Mouse (Mus musculus) G1E (cell line): ENCODE results near the gene Med13l. TPM values are rescaled to one million over a fixed set of nuclear protein-coding genes. Genes with fewer than 3 reads are reported as not detected.

ENCODE experiments used
- ATAC-seq: 2 replicates; pipeline ENCODE4 v1.8.0; 2016; ENCODE audit warnings: mild to moderate bottlenecking; ENCODE audit not compliant: insufficient number of reproducible peaks, poor library complexity, low FRiP score, severe bottlenecking; ENCODE audit errors: extremely low read depth
- DNase-seq: peaks from one replicate; pipeline ENCODE4 v3.0.0; 2012; ENCODE audit warnings: low spot score
- H3K27me3 ChIP-seq: 2 replicates; pipeline ENCODE4 v1.6.1; 2012; ENCODE audit warnings: mild to moderate bottlenecking, low read length, inconsistent platforms; ENCODE audit not compliant: insufficient read depth
- H3K36me3 ChIP-seq: replicated peaks from 2 replicates; pipeline ENCODE3; 2012; ENCODE audit warnings: mild to moderate bottlenecking, inconsistent platforms
- H3K4me1 ChIP-seq: 2 replicates; pipeline ENCODE4 v1.6.1; 2012; ENCODE audit warnings: low read depth, low read length, inconsistent platforms, mixed read lengths; ENCODE audit not compliant: insufficient read depth
- H3K4me3 ChIP-seq: 2 replicates; pipeline ENCODE4 v1.5.1; 2012; ENCODE audit warnings: low read depth, mild to moderate bottlenecking, inconsistent platforms, low read length, moderate library complexity, mixed read lengths
- H3K9me3 ChIP-seq: replicated peaks from 2 replicates; pipeline ENCODE4 v1.6.1; 2012; ENCODE audit warnings: inconsistent platforms
- CTCF ChIP-seq: IDR thresholded peaks from 2 replicates; pipeline ENCODE4 v1.5.1; 2012; ENCODE audit warnings: low read depth, low read length, inconsistent platforms, mixed read lengths
- GATA1 ChIP-seq: IDR thresholded peaks from 2 replicates; pipeline ENCODE4 v1.6.1; 2012; ENCODE audit warnings: borderline replicate concordance, low read length, inconsistent platforms, mixed read lengths
- GATA2 ChIP-seq: IDR thresholded peaks from 2 replicates; pipeline ENCODE4 v1.6.1; 2012; ENCODE audit warnings: low read depth, low read length, inconsistent platforms, borderline replicate concordance
- POLR2AphosphoS5 ChIP-seq: IDR thresholded peaks from 2 replicates; pipeline ENCODE4 v1.6.1; 2012; ENCODE audit warnings: low read depth, low read length, inconsistent platforms; ENCODE audit not compliant: insufficient replicate concordance
- TAL1 ChIP-seq: conservative IDR thresholded peaks from 2 replicates; pipeline ENCODE4 v1.6.1; 2012; ENCODE audit warnings: low read depth, low read length, inconsistent platforms, mixed read lengths
- polyA plus RNA-seq: library from polyadenylated mRNA; stranded (reverse); fragments of >175 nt; gene quantifications from 2 replicates; pipeline ENCODE4 v1.2.3, GENCODE M21; 2012
- total RNA-seq, 2 experiments: library from RNA; stranded (forward) in 1 of 2; stranded (reverse) in 1 of 2; fragments of 200-1000 nt in 1 of 2; fragments of >200 nt in 1 of 2; fragmentation: Nextera tagmentation in 1 of 2; gene quantifications; 2 replicates each; pipeline ENCODE4 v1.2.3; 2014 to 2017

Med13l gene
- total and polyA plus RNA-seq, 3 experiments, result 16.8 to 91.7 (median 17.9) TPM

DNA sequence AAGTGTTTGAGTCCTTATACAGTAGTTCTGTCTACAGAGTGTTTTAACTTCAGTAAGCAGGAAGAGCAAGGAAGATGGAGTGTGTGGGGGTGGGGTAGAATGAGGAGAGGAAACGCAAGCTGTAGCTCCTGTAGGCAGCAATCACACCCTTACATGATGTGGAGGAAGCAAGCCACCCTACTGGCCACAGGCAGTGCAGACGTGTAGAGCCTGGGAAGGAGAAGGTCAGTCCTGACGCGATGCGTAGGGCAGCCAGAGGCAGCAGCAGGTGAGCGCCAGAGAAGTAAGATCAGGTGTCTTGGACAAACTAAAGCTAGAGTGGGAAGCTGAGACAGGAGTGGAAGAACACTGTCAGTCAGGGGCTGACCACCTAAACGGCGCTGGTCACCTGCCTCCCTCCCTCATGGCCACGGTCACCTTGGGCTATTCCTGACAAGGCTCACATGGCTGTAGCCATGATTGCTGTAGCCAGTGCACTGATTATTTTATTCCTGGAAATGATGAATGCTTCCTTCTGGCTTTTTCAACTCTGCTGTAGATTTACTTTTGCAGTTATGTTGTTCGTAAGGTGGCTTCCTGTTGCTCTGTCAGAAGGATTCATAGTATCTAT lies 84.8 kb downstream of the Med13l start:
- Histone ChIP-seq H3K27me3 (no peaks in the 10 kb centered on the region), H3K36me3 (peaks cover 23% of the 10 kb centered on the region), H3K4me1 (peaks cover 58% of the 10 kb centered on the region), H3K4me3 (no peak overlapping the region), H3K9me3 (no peaks in the 10 kb centered on the region)
- DNase-seq (no peak), ATAC-seq (no peak)
- no peak for TF ChIP-seq GATA1
- no peak for TF ChIP-seq CTCF
- TF ChIP-seq POLR2AphosphoS5, result no peak
- no peak for TF ChIP-seq TAL1
- no peak for TF ChIP-seq GATA2

DNA sequence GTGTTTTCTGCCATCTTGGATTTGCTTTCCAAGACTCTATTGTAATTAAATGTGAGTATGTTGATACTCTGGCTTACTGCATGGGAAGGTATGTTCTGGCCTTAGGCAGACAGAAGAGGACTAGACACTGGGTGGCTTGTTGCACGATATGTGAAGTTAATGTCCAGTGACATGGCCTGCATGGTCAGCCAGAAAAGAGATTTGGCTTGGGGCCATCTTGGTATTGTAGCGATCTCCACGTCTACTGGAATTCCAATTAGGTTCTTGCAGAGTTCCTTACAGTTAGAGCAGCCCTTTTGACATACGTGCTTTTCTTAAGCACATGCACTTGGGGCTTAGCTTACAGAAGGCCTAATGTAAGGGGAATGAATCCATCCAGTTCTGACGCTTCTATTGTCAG lies 86.4 kb downstream of the Med13l start:
- Histone ChIP-seq H3K4me1 (peaks cover 63% of the 10 kb centered on the region), H3K4me3 (no peak overlapping the region)
- ATAC-seq, result no peak

GRCm38 (mm10) chr5:118647384-118647783 lies 86.9 kb downstream of the Med13l start:
- peaks cover 64% of the 10 kb centered on the region for H3K4me1 ChIP-seq
- ATAC-seq (peak; percentile 42; the same call in 1 of the 2 replicates), DNase-seq (no peak)
- H3K36me3 ChIP-seq, result peaks cover 31% of the 10 kb centered on the region
- TF ChIP-seq CTCF, result no peak
- no peak for TF ChIP-seq TAL1
- no peaks in the 10 kb centered on the region for H3K9me3 ChIP-seq
- no peak overlapping the region for H3K4me3 ChIP-seq
- no peaks in the 10 kb centered on the region for H3K27me3 ChIP-seq

More for the DNA sequence above, 86.4 kb downstream of the Med13l start:
- no peaks in the 10 kb centered on the region for H3K9me3 ChIP-seq
- no peak for DNase-seq
- H3K36me3 ChIP-seq, result peaks cover 29% of the 10 kb centered on the region
- no peaks in the 10 kb centered on the region for H3K27me3 ChIP-seq
- TF ChIP-seq GATA2, result no peak
- TF ChIP-seq CTCF, result no peak
- no peak for TF ChIP-seq GATA1
- no peak for TF ChIP-seq TAL1
- TF ChIP-seq POLR2AphosphoS5, result no peak

DNA sequence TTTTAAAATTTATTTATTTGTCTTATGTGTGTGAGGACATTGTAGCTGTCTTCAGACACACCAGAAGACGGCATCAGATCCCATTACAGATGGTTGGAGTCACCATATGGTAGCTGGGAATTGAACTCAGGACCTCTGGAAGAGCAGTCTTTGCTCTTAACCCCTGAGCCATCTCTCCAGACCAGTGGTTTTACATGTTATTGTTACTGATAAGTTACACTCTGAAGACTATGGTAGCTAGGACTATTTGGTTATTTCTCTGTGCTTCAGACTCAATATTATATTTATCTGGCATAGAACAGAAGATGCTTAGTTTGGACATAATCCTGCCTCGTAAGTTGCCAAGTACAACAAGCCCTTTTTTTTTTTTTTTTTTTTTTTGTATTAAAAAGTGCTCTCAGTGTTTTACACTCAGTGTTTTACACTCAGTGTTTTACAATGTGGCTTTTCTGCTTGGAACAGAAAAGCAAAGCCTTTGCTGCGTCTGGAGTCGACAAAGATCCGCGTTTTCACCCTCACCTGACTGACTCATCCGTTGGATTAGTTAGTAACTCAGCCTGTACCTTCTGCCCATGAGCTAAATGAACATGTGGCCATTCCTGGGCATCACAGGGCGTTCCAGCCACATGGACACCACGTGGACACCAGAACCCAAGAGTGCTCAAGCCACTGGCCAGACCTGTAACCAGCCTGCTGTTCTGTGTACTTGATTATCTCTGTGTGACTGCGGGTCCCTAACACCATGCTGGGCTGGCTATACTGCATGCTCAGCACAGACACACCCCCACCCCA lies 88.9 kb downstream of the Med13l start:
- Histone ChIP-seq H3K4me1 (peaks cover 58% of the 10 kb centered on the region), H3K36me3 (peaks cover 39% of the 10 kb centered on the region), H3K4me3 (no peak overlapping the region), H3K9me3 (no peaks in the 10 kb centered on the region), H3K27me3 (no peaks in the 10 kb centered on the region)
- no peak for ATAC-seq
- no peak for DNase-seq
- no peak for TF ChIP-seq TAL1

DNA sequence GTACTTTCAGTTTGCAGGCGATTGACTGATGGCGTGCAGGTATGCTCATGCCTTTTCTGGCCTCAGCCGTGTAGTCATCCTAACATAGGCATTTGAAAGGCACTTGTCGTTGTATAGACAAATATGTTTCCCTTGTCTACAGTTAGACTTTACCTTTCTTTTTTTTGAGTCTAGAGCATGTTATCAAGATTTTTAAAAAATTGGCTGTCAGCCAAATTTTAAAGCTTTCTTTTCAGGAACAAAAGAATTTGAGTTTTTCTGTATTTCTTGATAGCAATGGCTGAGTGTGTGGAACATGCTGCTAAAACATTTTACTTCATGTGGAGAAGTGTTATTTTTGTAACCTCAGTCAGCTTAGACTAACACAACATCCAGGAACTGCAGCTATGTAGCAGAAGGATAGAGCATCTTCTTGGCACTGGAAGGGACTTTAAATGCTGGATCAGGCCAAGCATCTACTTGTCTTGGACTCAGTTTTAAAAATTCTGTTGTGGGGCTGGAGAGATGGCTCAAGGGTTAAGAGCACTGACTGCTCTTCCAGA lies 89.6 kb downstream of the Med13l start:
- H3K9me3 ChIP-seq, result no peaks in the 10 kb centered on the region
- ATAC-seq (no peak), DNase-seq (no peak)
- no peaks in the 10 kb centered on the region for H3K27me3 ChIP-seq
- no peak overlapping the region for H3K4me3 ChIP-seq
- TF ChIP-seq GATA1 (no peak), GATA2 (no peak), TAL1 (no peak), POLR2AphosphoS5 (no peak)
- peaks cover 44% of the 10 kb centered on the region for H3K36me3 ChIP-seq
- peaks cover 56% of the 10 kb centered on the region for H3K4me1 ChIP-seq

DNA sequence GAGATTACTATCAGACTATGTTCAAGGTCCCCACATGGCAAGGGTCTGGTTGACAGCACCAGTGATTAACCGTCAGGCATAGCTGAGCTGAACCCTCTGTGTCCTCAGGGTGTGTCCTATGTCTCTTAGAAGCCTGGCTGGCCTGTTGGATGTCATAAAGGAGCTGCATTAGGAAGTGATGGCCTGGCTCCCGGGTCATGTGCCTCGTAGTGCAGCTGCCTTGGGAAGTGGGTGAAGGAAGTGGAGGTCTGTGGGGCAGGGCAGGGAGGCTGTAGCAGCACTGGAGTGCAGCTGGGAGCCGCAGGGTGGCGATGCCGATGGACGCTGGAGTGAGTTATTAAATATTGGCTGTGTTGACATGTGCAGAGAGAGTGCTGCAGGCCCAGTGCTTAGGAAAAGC lies 90.3 kb downstream of the Med13l start:
- H3K27me3 ChIP-seq, result no peaks in the 10 kb centered on the region
- ATAC-seq (no peak), DNase-seq (no peak)
- peaks cover 53% of the 10 kb centered on the region for H3K4me1 ChIP-seq
- TF ChIP-seq POLR2AphosphoS5 (no peak), GATA1 (no peak), GATA2 (no peak), TAL1 (no peak), CTCF (no peak)
- no peak overlapping the region for H3K4me3 ChIP-seq
- H3K36me3 ChIP-seq, result peaks cover 45% of the 10 kb centered on the region
- H3K9me3 ChIP-seq, result no peaks in the 10 kb centered on the region
